Mouse (Mus musculus): ENCODE data around the gene Tmsb4x.

The Tmsb4x gene

GRCm38 (mm10) chrX:167208978-167209754, at the start of gene Tmsb4x:
Gene Tmsb4x (minus strand): TSS chrX:167209315.
- DNase-seq (ENCODE audit: low spot score), result peak; percentile 83

GRCm38 (mm10) chrX:167241736-167242135, 32.6 kb upstream of the Tmsb4x start:
- DNase-seq (ENCODE audit: low spot score), result no peak

GRCm38 (mm10) chrX:167239293-167239921, 30.3 kb upstream of the Tmsb4x start:
- no peak for DNase-seq (ENCODE audit: low spot score)

GRCm38 (mm10) chrX:167233104-167233687, 24.1 kb upstream of the Tmsb4x start:
- peak; percentile 69 for DNase-seq (ENCODE audit: low spot score)

GRCm38 (mm10) chrX:167231150-167231549, 22.0 kb upstream of the Tmsb4x start:
- DNase-seq (ENCODE audit: low spot score), result peak; percentile 76

GRCm38 (mm10) chrX:167229819-167230218, 20.7 kb upstream of the Tmsb4x start:
- no peak for DNase-seq (ENCODE audit: low spot score)

GRCm38 (mm10) chrX:167229206-167229605, 20.1 kb upstream of the Tmsb4x start:
- peak; percentile 74 for DNase-seq (ENCODE audit: low spot score)

- DNase-seq (ENCODE audit: low spot score), result no peak
Measured at GRCm38 (mm10) chrX:167227756-167228155, 18.6 kb upstream of the Tmsb4x start.

- DNase-seq (ENCODE audit: low spot score), result peak; percentile 65
Measured at GRCm38 (mm10) chrX:167227138-167227537, 18.0 kb upstream of the Tmsb4x start.

- DNase-seq (ENCODE audit: low spot score), result peak; percentile 64
Measured at GRCm38 (mm10) chrX:167226570-167226969, 17.5 kb upstream of the Tmsb4x start.

GRCm38 (mm10) chrX:167212707-167213106, 3.6 kb upstream of the Tmsb4x start:
- peak; percentile 47 for DNase-seq (ENCODE audit: low spot score)

- DNase-seq (ENCODE audit: low spot score), result no peak
Measured at GRCm38 (mm10) chrX:167211871-167212555, 2.9 kb upstream of the Tmsb4x start.

- no peak for DNase-seq (ENCODE audit: low spot score)
Measured at GRCm38 (mm10) chrX:167210319-167210728, 1.2 kb upstream of the Tmsb4x start.

- DNase-seq (ENCODE audit: low spot score), result no peak
Measured at GRCm38 (mm10) chrX:167209828-167210227, 713 bp upstream of the Tmsb4x start.

GRCm38 (mm10) chrX:167208506-167208820, 652 bp downstream of the Tmsb4x start:
- DNase-seq (ENCODE audit: low spot score), result no peak

- peak; percentile 55 for DNase-seq (ENCODE audit: low spot score)
Measured at GRCm38 (mm10) chrX:167207741-167208505, 1.2 kb downstream of the Tmsb4x start.

- no peak for DNase-seq (ENCODE audit: low spot score)
Measured at GRCm38 (mm10) chrX:167205813-167206520, 3.1 kb downstream of the Tmsb4x start.

GRCm38 (mm10) chrX:167201365-167201764, 7.8 kb downstream of the Tmsb4x start:
- DNase-seq (ENCODE audit: low spot score), result peak; percentile 49

- DNase-seq (ENCODE audit: low spot score), result no peak
Measured at GRCm38 (mm10) chrX:167195228-167195649, 13.9 kb downstream of the Tmsb4x start.

GRCm38 (mm10) chrX:167186306-167186705, 22.8 kb downstream of the Tmsb4x start:
- no peak for DNase-seq (ENCODE audit: low spot score)

- no peak for DNase-seq (ENCODE audit: low spot score)
Measured at GRCm38 (mm10) chrX:167183535-167183934, 25.6 kb downstream of the Tmsb4x start.

All from T-cell, adult 2 months (primary cell).